Mouse (Mus musculus) ES-E14 (cell line): ENCODE results near the gene Ndufv1. TPM values are rescaled to one million over a fixed set of nuclear protein-coding genes. Genes with fewer than 3 reads are reported as not detected.
A peak's percentile ranks its signal among the peaks of the same experiment; 100 is the strongest.

Experiments used
- DNase-seq: peaks from one replicate; pipeline ENCODE4 v3.0.0-alpha.2; 2013; ENCODE audit warnings: low read depth, low spot score
- H3K27ac ChIP-seq: 2 replicates; pipeline ENCODE4 v1.5.1; 2012; ENCODE audit warnings: low read depth, mild to moderate bottlenecking, low read length, moderate library complexity, mixed read lengths; ENCODE audit not compliant: poor library complexity, insufficient read depth, severe bottlenecking
- H3K36me3 ChIP-seq: 2 replicates; pipeline ENCODE4 v1.6.1; 2012; ENCODE audit warnings: mild to moderate bottlenecking, low read length, moderate library complexity, mixed read lengths; ENCODE audit not compliant: control insufficient read depth, poor library complexity, insufficient read depth, severe bottlenecking
- H3K4me1 ChIP-seq, 2 experiments: fragments of 150-350 bp in 1 of 2; sonication (generic) in 1 of 2; 2 replicates each; pipeline ENCODE4 v1.6.1; 2012; ENCODE audit warnings: low read length in 2 of 2, mild to moderate bottlenecking in 1 of 2, mixed read lengths in 1 of 2; ENCODE audit not compliant: control insufficient read depth in 2 of 2, insufficient read depth in 2 of 2, poor library complexity in 1 of 2
- H3K4me3 ChIP-seq, 2 experiments: fragments of 150-350 bp in 1 of 2; sonication (generic) in 1 of 2; 2 replicates each; pipeline ENCODE4 v1.5.1; 2012; ENCODE audit warnings: low read length in 2 of 2, low read depth in 1 of 2, mild to moderate bottlenecking in 1 of 2, mixed read lengths in 1 of 2; ENCODE audit not compliant: insufficient read depth in 1 of 2, poor library complexity in 1 of 2, severe bottlenecking in 1 of 2
- H3K9ac ChIP-seq: 2 replicates; pipeline ENCODE4 v1.6.1; 2012; ENCODE audit warnings: low read depth, mild to moderate bottlenecking, low read length, mixed read lengths; ENCODE audit not compliant: poor library complexity, insufficient read depth, severe bottlenecking
- H3K9me3 ChIP-seq: fragments of 150-350 bp; sonication (generic); 2 replicates; pipeline ENCODE4 v1.6.1; 2012; ENCODE audit warnings: low read depth, mild to moderate bottlenecking, low read length; ENCODE audit not compliant: control insufficient read depth, insufficient read depth
- CHD2 ChIP-seq: IDR thresholded peaks from 2 replicates; pipeline ENCODE4 v1.6.1; 2014; ENCODE audit warnings: mild to moderate bottlenecking, low read depth, low read length, inconsistent platforms
- HCFC1 ChIP-seq: IDR thresholded peaks from 2 replicates; pipeline ENCODE4 v1.6.1; 2012; ENCODE audit warnings: low read length, inconsistent platforms, borderline replicate concordance; ENCODE audit not compliant: insufficient read depth
- MAFK ChIP-seq: IDR thresholded peaks from 2 replicates; pipeline ENCODE4 v1.6.1; 2014; ENCODE audit warnings: mild to moderate bottlenecking, low read depth, low read length, inconsistent platforms; ENCODE audit not compliant: insufficient read depth
- ZC3H11A ChIP-seq: IDR thresholded peaks from 2 replicates; pipeline ENCODE4 v1.6.1; 2012; ENCODE audit warnings: low read depth, mild to moderate bottlenecking, inconsistent platforms, low read length, borderline replicate concordance
- ZNF384 ChIP-seq: IDR thresholded peaks from 2 replicates; pipeline ENCODE4 v1.6.1; 2012; ENCODE audit warnings: low read depth, low read length, inconsistent platforms
- in situ Hi-C, 2 experiments: fragments of 600-800 bp; cut with MboI; formaldehyde crosslinking; loops; one replicate each; pipeline ENCODE4 v1.15.1; 2025; ENCODE audit warnings: low sequenced_read_pairs in 2 of 2, inconsistent platforms in 1 of 2; ENCODE audit not compliant: unreplicated experiment in 2 of 2
- total RNA-seq: library from RNA; depleted of rRNA; stranded (reverse); fragments of 300-350 nt; gene quantifications from 2 replicates; pipeline ENCODE4 v1.2.3, GENCODE M21; 2012

Ndufv1 gene
- total RNA-seq, 1 experiment: 182 TPM

DNA sequence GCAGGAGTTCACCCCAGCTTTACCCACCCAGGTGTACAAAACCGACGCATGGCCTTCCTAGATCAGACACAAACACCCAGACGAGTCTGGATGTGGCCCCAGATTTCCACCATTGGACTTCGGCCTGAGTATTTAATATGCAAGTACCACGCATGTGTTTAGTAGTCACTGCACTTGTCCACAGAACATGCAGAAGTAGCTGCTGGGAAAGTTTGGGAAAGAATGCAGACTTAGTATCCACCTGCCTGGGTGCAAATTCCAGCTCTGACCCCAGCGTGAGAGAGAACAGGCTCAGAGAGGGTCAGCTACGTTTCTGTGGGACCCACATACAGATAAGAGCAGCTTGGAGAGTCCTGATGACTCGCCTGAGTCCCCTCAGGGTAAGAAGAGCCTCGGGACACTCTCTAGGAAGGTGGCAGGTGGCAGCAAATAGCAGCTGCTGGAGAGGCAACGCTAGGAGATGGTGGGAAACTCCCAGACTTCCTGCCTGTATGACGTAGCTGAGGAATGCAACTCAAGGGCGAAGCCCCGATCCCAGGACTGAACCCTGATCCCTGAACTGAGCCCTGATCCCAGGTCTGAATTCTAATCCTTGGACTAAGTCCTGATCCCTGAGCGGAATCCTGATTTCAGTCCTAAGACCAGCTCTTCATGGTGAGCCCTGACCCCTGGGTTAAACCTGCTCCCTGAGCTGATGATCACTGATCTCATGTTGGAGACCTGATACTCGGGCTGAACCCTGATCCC is 43.5 kb upstream of the Ndufv1 start:
- Histone ChIP-seq H3K9me3 (no peaks in the 10 kb centered on the region), H3K9ac (peak overlapping the region; percentile 19; the same call in 1 of the 2 replicates), H3K36me3 (no peaks in the 10 kb centered on the region), H3K27ac (no peak overlapping the region), H3K4me3 (no peak overlapping the region), H3K4me1 (peaks cover 16 to 36% of the 10 kb centered on the region in 2 experiments; a peak in 3 of 4 replicates)
- TF ChIP-seq MAFK (no peak), HCFC1 (no peak), CHD2 (no peak), ZNF384 (no peak), ZC3H11A (no peak)
- in situ Hi-C loops: no loop called here
- DNase-seq: no peak

GRCm38 (mm10) chr19:4055216-4055946 is 42.8 kb upstream of the Ndufv1 start:
- no peaks in the 10 kb centered on the region for H3K9me3 ChIP-seq
- TF ChIP-seq HCFC1: no peak
- no peak for TF ChIP-seq ZNF384
- TF ChIP-seq MAFK: no peak
- TF ChIP-seq ZC3H11A: no peak
- no peak for TF ChIP-seq CHD2
- H3K9ac ChIP-seq: no peak overlapping the region; the same call in 1 of the 2 replicates
- H3K4me3 ChIP-seq: no peak overlapping the region
- H3K36me3 ChIP-seq: no peaks in the 10 kb centered on the region
- in situ Hi-C loops: no loop called here
- H3K27ac ChIP-seq: no peak overlapping the region
- peaks cover 16 to 36% of the 10 kb centered on the region in 2 experiments; a peak in 3 of 4 replicates for H3K4me1 ChIP-seq
- DNase-seq: no peak

- no peak overlapping the region for H3K27ac ChIP-seq
- no peak overlapping the region for H3K4me3 ChIP-seq
- H3K4me1 ChIP-seq: peaks cover 15 to 36% of the 10 kb centered on the region in 2 experiments; a peak in 3 of 4 replicates
- no peak for DNase-seq
- TF ChIP-seq HCFC1: no peak
- no peak for TF ChIP-seq CHD2
- no peak for TF ChIP-seq ZNF384
- TF ChIP-seq MAFK: no peak
- TF ChIP-seq ZC3H11A: no peak
- no peaks in the 10 kb centered on the region for H3K9me3 ChIP-seq
- H3K36me3 ChIP-seq: no peaks in the 10 kb centered on the region
- in situ Hi-C loops: no loop called here
- H3K9ac ChIP-seq: no peak overlapping the region
Measured at GRCm38 (mm10) chr19:4054613-4055012, 42.0 kb upstream of the Ndufv1 start.

- no peak for DNase-seq
- Histone ChIP-seq H3K4me1 (peaks cover 6 to 17% of the 10 kb centered on the region in 2 experiments; a peak in 3 of 4 replicates), H3K9me3 (no peaks in the 10 kb centered on the region), H3K27ac (no peak overlapping the region), H3K4me3 (no peak overlapping the region), H3K9ac (no peak overlapping the region), H3K36me3 (no peaks in the 10 kb centered on the region)
- in situ Hi-C loops: no loop called here
- TF ChIP-seq CHD2: no peak
- no peak for TF ChIP-seq ZC3H11A
- TF ChIP-seq HCFC1: no peak
- TF ChIP-seq ZNF384: no peak
- TF ChIP-seq MAFK: no peak
Measured at GRCm38 (mm10) chr19:4052516-4053030, 40.0 kb upstream of the Ndufv1 start.
